Mouse (Mus musculus): ENCODE data around the gene Btk.

DNA sequence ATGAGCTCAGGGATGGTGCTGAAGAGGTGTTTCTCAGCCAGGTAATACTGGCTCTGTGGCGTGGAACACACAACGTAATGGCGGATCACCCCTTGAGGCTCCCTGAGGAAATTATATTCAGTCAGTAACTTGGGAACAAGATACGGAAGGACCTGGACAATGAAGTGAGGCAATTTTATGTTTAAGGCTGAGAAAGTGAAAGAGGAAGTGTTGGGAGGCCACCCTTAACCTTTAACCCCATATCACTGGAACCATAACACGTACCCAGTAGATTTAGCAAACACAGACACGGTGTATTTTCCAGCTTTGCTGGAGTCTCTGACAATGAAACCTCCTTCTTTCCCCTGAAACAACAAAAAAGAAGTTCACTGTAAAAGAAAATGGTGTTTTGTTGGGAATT lies 28.9 kb downstream of the Btk start:
- TF ChIP-seq CTCF (IDR thresholded peaks at IDR 0.05; ENCODE audit: control insufficient read depth, insufficient read depth, insufficient replicate concordance, low read depth, low read length) (no peak), POLR2A (IDR thresholded peaks at IDR 0.05; ENCODE audit: control insufficient read depth, low read depth, low read length) (no peak)

Measured in testis, adult 2 months (tissue).